Comparison of ENCODE assay signal across 8 mouse cellular contexts in the genomic region with DNA sequence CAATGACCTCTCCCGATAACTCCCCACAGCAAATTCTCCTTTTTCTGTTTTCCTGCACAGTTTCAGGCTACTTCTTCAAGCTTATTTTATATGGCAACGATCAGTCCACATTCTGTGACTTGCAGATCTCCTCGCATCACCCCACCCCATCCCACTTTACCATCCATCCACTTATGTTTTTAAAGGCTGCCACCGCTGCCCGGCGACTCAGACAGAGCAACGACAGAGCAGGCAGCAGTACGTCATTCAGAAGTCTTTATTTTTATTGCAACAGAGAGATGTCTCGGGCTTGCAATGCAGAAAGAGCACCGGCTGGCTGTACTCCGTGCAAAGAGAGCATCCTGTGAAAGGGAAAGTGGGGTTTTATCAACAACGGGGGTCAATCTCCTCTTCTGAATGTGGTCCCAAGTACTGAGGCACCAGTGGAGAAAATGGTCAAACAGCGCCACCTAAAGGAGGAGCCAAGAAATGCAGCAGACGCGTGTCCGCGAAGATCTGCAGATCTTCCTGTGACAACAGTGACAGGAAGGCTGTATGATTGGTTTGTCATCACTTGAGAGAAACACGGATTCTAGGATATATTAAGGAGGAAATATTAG. TPM values are rescaled to one million over a fixed set of nuclear protein-coding genes. Genes with fewer than 3 reads are reported as not detected.
DNase-seq lines count a peak whose midpoint lies in the region; ATAC-seq and TF ChIP-seq lines count a peak whose summit lies in the region.

No protein-coding gene starts in this region.

- DNase-seq in adrenal gland, adult (ENCODE audit: inconsistent age in 2 of 2, low spot score in 1 of 2), result peak; percentile 62 to 91
- DNase-seq in adrenal gland, adult 8-10 months, result no peak
- DNase-seq in embryo, embryonic 11.5 days (ENCODE audit: low read depth, low spot score), result peak; percentile 76
- DNase-seq in heart, embryonic 10.5 days (ENCODE audit: low spot score), result no peak
- peak; percentile 75 for DNase-seq in limb, embryonic 14.5 days (ENCODE audit: low spot score)
- DNase-seq in naive thymus-derived CD4-positive, alpha-beta T cell, adult 2 months (ENCODE audit: low read depth), result peak; percentile 12

- ATAC-seq in kidney, embryonic 14.5 days (ENCODE audit: low FRiP score, low TSS enrichment), result 0 out of 2 replicates have a peak, but pooled peaks have one; percentile 72
- ATAC-seq in limb, embryonic 14.5 days (ENCODE audit: low FRiP score, low read depth), result peak; percentile 30; the same call in 1 of the 2 replicates
- no peak; the same call in 1 of the 2 replicates for ATAC-seq in stomach, embryonic 15.5 days (ENCODE audit: insufficient read depth, low FRiP score, low read depth)

- no peak overlapping the region for H3K27ac ChIP-seq in heart, embryonic 10.5 days
- H3K27ac ChIP-seq in kidney, embryonic 14.5 days (ENCODE audit: low read depth, low read length), result no peak overlapping the region
- H3K27ac ChIP-seq in limb, embryonic 14.5 days (replicated peaks; ENCODE audit: low read depth, low read length), result no peak overlapping the region
- H3K27ac ChIP-seq in stomach, embryonic 15.5 days, result no peak overlapping the region

- 0 out of 2 replicates have a peak overlapping the region, but pooled peaks have one; percentile 32 for H3K9ac ChIP-seq in kidney, embryonic 14.5 days (ENCODE audit: low read depth, low read length)
- no peak overlapping the region for H3K9ac ChIP-seq in limb, embryonic 14.5 days (ENCODE audit: low read depth, low read length, severe bottlenecking)
- H3K9ac ChIP-seq in stomach, embryonic 15.5 days, result no peak overlapping the region

- H3K4me2 ChIP-seq in kidney, embryonic 14.5 days (replicated peaks; ENCODE audit: low read depth, low read length), result peak overlapping the region; percentile 44
- H3K4me2 ChIP-seq in limb, embryonic 14.5 days (replicated peaks; ENCODE audit: low read depth, low read length, severe bottlenecking), result peak overlapping the region; percentile 47
- H3K4me2 ChIP-seq in stomach, embryonic 15.5 days, result peak overlapping the region; percentile 51

- H3K27me3 ChIP-seq in heart, embryonic 10.5 days (ENCODE audit: insufficient read depth, poor library complexity, severe bottlenecking), result peaks cover 11% of the 10 kb centered on the region
- H3K27me3 ChIP-seq in kidney, embryonic 14.5 days (ENCODE audit: control insufficient read depth, insufficient read depth, low read length), result no peaks in the 10 kb centered on the region; the same call in 1 of the 2 replicates
- no peaks in the 10 kb centered on the region for H3K27me3 ChIP-seq in limb, embryonic 14.5 days (ENCODE audit: control insufficient read depth, insufficient read depth, low read length)
- no peaks in the 10 kb centered on the region for H3K27me3 ChIP-seq in stomach, embryonic 15.5 days (replicated peaks)

- H3K9me3 ChIP-seq in heart, embryonic 10.5 days, result no peaks in the 10 kb centered on the region
- H3K9me3 ChIP-seq in kidney, embryonic 14.5 days (ENCODE audit: control insufficient read depth, low read length), result no peaks in the 10 kb centered on the region
- no peaks in the 10 kb centered on the region for H3K9me3 ChIP-seq in limb, embryonic 14.5 days (ENCODE audit: control insufficient read depth, low read length)
- no peaks in the 10 kb centered on the region for H3K9me3 ChIP-seq in stomach, embryonic 15.5 days

- H3K36me3 ChIP-seq in heart, embryonic 10.5 days, result no peaks in the 10 kb centered on the region
- H3K36me3 ChIP-seq in kidney, embryonic 14.5 days (ENCODE audit: control insufficient read depth, insufficient read depth, low read length), result no peaks in the 10 kb centered on the region
- H3K36me3 ChIP-seq in limb, embryonic 14.5 days (ENCODE audit: control insufficient read depth, insufficient read depth, low read length), result no peaks in the 10 kb centered on the region
- no peaks in the 10 kb centered on the region for H3K36me3 ChIP-seq in stomach, embryonic 15.5 days

- peaks cover 10% of the 10 kb centered on the region; the same call in 1 of the 2 replicates for H3K4me1 ChIP-seq in heart, embryonic 10.5 days
- no peaks in the 10 kb centered on the region for H3K4me1 ChIP-seq in kidney, embryonic 14.5 days (ENCODE audit: control insufficient read depth, insufficient read depth, low read length)
- peaks cover 3% of the 10 kb centered on the region; the same call in 1 of the 2 replicates for H3K4me1 ChIP-seq in limb, embryonic 14.5 days (ENCODE audit: control insufficient read depth, insufficient read depth, low read length)
- peaks cover 14% of the 10 kb centered on the region; the same call in 1 of the 2 replicates for H3K4me1 ChIP-seq in stomach, embryonic 15.5 days

- H3K4me3 ChIP-seq in heart, embryonic 10.5 days, result peak overlapping the region; percentile 54
- H3K4me3 ChIP-seq in kidney, embryonic 14.5 days (ENCODE audit: low read length), result peak overlapping the region; percentile 31
- H3K4me3 ChIP-seq in limb, embryonic 14.5 days (replicated peaks; ENCODE audit: low read length), result peak overlapping the region; percentile 31
- peak overlapping the region; percentile 38 for H3K4me3 ChIP-seq in stomach, embryonic 15.5 days (replicated peaks)

- no peak for TF ChIP-seq POLR2A in limb, embryonic 14.5 days (IDR thresholded peaks at IDR 0.05; ENCODE audit: borderline replicate concordance, extremely low read depth, insufficient read depth, insufficient read length)

- 21% methylated on average over 18 of the region's 18 CpGs for WGBS in heart, embryonic 10.5 days
- 16% methylated on average over 18 of the region's 18 CpGs for WGBS in kidney, embryonic 14.5 days
- whole genome bisulfite sequencing in limb, embryonic 14.5 days, result 15% methylated on average over 18 of the region's 18 CpGs
- 14% methylated on average over 18 of the region's 18 CpGs for WGBS in stomach, embryonic 15.5 days

RNA-seq across cellular contexts. Expression of a gene that starts 4.3 kb away (rescaled TPM):
- 100 to 1,000 TPM in 3 of 4 experiments, 10 to 100 TPM in 1; 86.8 to 175 (median 156) TPM for total RNA-seq in adrenal gland, adult 8-10 months (2022)
- polyA plus RNA-seq in heart, embryonic 10.5 days (2016; fragmentation: Nextera tagmentation; extraction: Ambion mirVana), result 595 and 755 TPM in 2 replicates
- polyA plus RNA-seq in kidney, embryonic 14.5 days (2014; fragmentation: Nextera tagmentation; extraction: Ambion mirVana), result 307 and 366 TPM in 2 replicates
- 28.3 and 50.4 TPM in 2 replicates for polyA plus RNA-seq in limb, embryonic 14.5 days (2012; rRNA removed)
- polyA plus RNA-seq in limb, embryonic 14.5 days (2014; fragmentation: Nextera tagmentation; extraction: Ambion mirVana), result 185 and 204 TPM in 2 replicates
- polyA plus RNA-seq in stomach, embryonic 15.5 days (2015; fragmentation: Nextera tagmentation; extraction: Ambion mirVana), result 251 and 260 TPM in 2 replicates

RNA-seq across cellular contexts. Expression of a gene that starts 9.5 kb away (rescaled TPM):
- 100 to 1,000 TPM in 2 of 4 experiments, 10 to 100 TPM in 2; 62.4 to 132 (median 86.3) TPM for total RNA-seq in adrenal gland, adult 8-10 months (2022)
- polyA plus RNA-seq in heart, embryonic 10.5 days (2016; fragmentation: Nextera tagmentation; extraction: Ambion mirVana), result 3.2 and 3.6 TPM in 2 replicates
- 1.8 and 2.4 TPM in 2 replicates for polyA plus RNA-seq in kidney, embryonic 14.5 days (2014; fragmentation: Nextera tagmentation; extraction: Ambion mirVana)
- polyA plus RNA-seq in limb, embryonic 14.5 days (2012; rRNA removed), result 16.0 and 18.2 TPM in 2 replicates
- polyA plus RNA-seq in limb, embryonic 14.5 days (2014; fragmentation: Nextera tagmentation; extraction: Ambion mirVana), result 2.6 and 2.8 TPM in 2 replicates
- 10.9 and 11.9 TPM in 2 replicates for polyA plus RNA-seq in stomach, embryonic 15.5 days (2015; fragmentation: Nextera tagmentation; extraction: Ambion mirVana)

RNA-seq across cellular contexts. Expression of a gene that starts 29.9 kb away (rescaled TPM):
- not detected for total RNA-seq in adrenal gland, adult 8-10 months (2022)
- polyA plus RNA-seq in heart, embryonic 10.5 days (2016; fragmentation: Nextera tagmentation; extraction: Ambion mirVana), result not detected in 2 replicates
- not detected in 2 replicates for polyA plus RNA-seq in kidney, embryonic 14.5 days (2014; fragmentation: Nextera tagmentation; extraction: Ambion mirVana)
- 0.59 and 0.87 TPM in 2 replicates for polyA plus RNA-seq in limb, embryonic 14.5 days (2012; rRNA removed)
- 0.10 and 0.51 TPM in 2 replicates for polyA plus RNA-seq in limb, embryonic 14.5 days (2014; fragmentation: Nextera tagmentation; extraction: Ambion mirVana)
- polyA plus RNA-seq in stomach, embryonic 15.5 days (2015; fragmentation: Nextera tagmentation; extraction: Ambion mirVana), result not detected in 2 replicates

Comparison
In these comparisons a context has a peak if more than half of its experiments do, and no peak if none do; other contexts are left out.
1. DNase-seq: peak in adrenal gland, adult (2 of 2), embryo, embryonic 11.5 days (single experiment), limb, embryonic 14.5 days (single experiment) and naive thymus-derived CD4-positive, alpha-beta T cell, adult 2 months (single experiment); none in adrenal gland, adult 8-10 months (single experiment) and heart, embryonic 10.5 days (single experiment).
2. Peak in every context shown above with its lines, with median percentiles within 50 percentile points of each other: H3K4me3 ChIP-seq and H3K4me2 ChIP-seq.